Mouse (Mus musculus) kidney, adult 8-10 months (tissue): ENCODE measurements at regions not wholly inside any gene's neighbourhood (a gene's known extent, or its start where the extent isn't known, plus 50 kb on each side); places are given as distances from the start of the nearest gene placed in this dataset.

Experiments used
- DNase-seq, 2 experiments: peaks; one replicate each; pipeline ENCODE4 v3.0.0; 2022

GRCm38 (mm10) chr19:60030212-60030788 lies 86.8 kb upstream of the Rab11fip2 start:
- no peak for DNase-seq

- no peak for DNase-seq
These were observed 86.3 kb upstream of the Rab11fip2 start for GRCm38 (mm10) chr19:60029720-60030119.

- DNase-seq: no peak
These were observed 72.3 kb upstream of the Rab11fip2 start for GRCm38 (mm10) chr19:60015614-60016300.

GRCm38 (mm10) chr19:59995557-59995956 lies 52.1 kb upstream of the Rab11fip2 start:
- DNase-seq: no peak
